Mouse (Mus musculus) stomach, postnatal 0 days (tissue): ENCODE results near the gene Mtf2.

Experiments used
- CTCF ChIP-seq: IDR thresholded peaks from 2 replicates; pipeline ENCODE4 v1.5.1; 2016; ENCODE audit warnings: antibody characterized with exemption, low read depth, mild to moderate bottlenecking, moderate library complexity
- EP300 ChIP-seq: optimal IDR thresholded peaks from 2 replicates; pipeline ENCODE3; 2016; ENCODE audit warnings: antibody characterized with exemption

DNA sequence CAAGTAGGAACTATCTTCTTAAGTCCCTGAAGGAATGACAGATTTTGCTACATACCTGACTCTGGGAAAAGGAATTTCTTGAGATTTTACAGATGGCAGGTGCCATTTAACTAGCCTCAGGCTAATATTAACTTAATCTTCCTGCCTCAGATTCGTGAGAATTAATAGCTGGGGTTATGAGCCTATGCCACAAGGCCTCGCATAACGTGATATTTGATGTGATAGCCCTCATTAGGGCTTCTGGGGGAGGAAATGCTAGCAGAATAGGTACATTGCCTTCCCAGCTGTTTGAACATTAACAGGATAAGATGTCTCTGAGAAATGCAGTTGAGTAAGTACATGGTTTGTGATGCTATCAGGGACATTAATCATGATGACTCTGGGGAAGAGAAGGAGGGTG, 44.1 kb upstream of the Mtf2 start:
- TF ChIP-seq EP300, result no peak
- no peak for TF ChIP-seq CTCF
